Mouse (Mus musculus): ENCODE measurements around the gene Actr8.

The Actr8 gene

DNA sequence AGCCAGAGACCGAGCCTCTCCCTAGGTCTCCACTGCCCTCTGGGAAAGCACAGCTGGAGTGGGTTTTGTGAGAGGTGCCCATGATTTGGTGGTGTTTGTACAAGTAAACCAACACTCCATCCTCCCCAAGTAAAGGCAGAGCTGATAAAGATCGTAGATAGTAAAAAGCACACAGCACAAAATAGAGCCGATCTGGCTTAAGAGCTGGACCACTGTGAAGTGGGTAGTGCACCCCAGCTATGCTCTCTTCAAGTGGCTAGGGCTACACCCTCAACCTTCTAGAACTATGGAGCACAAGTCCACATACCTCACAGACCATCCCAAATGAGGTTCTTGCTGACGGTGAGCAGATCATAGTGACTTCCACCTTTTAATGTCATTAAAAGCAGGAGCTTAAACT, 61.3 kb downstream of the Actr8 start:
- no peak for DNase-seq (ENCODE audit: low read depth, low spot score)

DNA sequence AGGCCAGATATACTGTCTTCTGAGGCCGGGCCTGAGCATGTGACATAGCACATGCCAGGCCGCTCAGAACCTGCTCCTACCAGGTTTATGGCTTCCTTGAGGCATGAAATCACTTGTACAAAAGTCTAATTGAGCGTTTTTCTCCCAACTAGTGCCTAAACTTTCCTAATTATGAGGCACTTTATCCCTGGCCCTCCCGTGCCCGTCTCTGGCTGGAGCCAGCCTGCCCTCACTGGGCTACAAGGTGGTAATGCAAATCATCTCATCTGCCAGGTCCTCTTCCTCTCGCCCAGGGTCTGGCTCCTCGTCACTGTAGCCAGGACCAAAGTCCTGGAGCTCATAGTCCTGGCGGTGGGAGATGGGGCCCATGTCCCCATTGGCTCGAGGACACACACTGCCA, 63.7 kb downstream of the Actr8 start:
- DNase-seq (ENCODE audit: low read depth, low spot score), result no peak

DNA sequence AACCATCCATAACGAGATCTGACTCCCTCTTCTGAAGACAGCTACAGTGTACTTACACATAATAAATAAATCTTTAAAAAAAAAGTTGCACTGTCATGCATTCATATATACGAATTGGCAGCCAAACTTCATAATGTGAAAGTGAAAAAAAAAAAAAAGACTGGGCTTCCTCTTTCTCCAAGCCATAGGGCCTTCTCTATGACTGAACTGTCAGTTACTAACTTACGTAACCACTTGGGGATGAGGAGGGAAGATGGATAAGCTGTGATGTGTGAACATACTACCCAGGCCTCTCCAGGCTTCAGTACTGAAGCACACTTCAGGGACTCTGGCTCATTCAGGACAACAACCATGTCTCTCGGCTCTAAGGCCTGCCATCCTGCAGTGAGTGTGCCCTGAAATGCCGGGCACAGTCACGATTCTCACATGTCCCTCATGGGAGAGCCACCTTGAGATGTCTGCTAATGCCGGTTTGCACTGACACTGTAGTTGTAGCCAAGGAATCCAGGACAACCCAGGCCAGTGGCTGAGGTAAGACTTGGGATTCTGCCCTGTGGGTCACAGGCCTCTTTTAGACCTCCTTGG, 65.3 kb downstream of the Actr8 start:
- no peak for DNase-seq (ENCODE audit: low read depth, low spot score)

DNA sequence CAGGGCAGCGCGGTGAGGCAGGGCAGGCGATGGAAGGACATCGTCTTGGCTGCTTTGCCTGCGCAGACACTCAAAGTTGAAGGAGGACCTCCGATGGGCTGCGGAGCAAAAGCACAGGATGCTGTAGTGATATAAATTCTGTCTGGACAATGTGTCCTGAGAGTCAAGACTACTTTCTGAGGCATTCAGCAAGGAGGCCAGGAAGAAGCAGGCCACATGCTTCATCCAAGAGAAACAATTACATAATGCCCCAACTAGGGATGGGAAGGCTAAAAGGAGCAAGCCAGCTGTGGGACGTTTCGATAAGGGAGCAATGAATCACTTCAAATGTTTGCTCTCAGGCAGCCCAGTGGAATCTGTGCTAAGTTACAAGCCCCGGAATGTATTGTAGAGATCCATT, 67.1 kb downstream of the Actr8 start:
- no peak for DNase-seq (ENCODE audit: low read depth, low spot score)

DNA sequence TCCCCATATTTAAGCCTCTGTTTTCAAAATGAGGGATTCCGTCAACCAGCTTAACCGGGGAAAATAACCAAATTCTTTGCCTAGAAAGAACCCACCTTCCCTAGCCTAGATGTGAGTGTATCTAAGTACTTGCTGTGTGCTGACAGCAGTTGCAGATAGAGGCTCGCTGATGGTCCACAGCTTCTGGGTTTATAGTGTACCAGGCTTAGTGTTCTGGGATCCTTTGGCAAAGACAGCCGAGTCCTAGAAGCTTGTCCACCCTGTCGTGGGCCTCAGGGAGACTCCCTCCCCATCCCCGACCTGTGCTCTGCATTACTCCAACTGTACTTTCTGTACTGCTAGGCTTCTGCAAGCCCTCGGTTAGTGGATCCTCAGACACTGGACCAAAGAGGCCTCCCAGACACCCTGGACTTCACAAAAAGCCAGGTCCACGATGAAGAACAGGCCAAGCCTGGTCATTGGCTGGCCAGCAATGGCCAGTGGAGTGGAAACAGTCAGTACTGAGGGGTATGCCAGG, 67.6 kb downstream of the Actr8 start:
- no peak for DNase-seq (ENCODE audit: low read depth, low spot score)

DNA sequence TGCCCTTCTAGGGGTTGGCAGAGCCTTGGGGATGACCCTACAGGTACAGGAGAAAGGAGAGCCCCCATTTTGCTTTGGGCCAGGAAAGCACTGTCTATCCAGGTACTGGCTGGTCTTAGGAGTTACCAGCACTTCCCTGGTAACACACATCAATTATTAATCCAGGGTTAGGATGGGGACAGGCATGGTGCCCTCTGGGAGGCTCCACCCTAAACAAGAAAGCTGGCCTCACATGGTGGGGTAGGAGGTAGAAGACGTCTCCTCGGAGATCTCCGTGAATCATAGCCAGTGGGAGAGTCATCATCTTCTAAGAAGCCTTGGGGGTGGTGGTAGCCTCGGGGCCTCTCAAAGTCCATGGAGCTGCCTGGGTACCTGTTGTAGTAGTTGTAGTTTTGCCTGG, 68.8 kb downstream of the Actr8 start:
- no peak for DNase-seq (ENCODE audit: low read depth, low spot score)

DNA sequence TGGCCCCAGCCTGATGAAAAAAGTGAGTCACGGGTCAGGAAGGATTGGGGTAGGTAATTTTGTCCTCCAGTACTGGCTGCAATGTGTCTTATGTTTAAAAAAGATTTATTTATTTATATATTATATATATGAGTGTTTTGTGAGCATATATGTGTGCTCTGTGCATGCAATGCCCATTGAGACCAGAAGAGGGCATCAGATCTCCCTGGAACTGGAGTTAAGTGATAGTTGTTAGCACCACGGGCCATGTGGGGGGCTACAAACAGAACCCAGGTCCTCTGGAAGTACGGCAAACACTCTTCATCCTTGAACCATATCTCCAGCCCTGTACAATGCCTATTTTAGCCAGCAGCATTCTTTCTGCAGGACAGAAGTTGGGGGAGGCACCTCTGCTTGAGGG, 69.9 kb downstream of the Actr8 start:
- DNase-seq (ENCODE audit: low read depth, low spot score), result no peak

DNA sequence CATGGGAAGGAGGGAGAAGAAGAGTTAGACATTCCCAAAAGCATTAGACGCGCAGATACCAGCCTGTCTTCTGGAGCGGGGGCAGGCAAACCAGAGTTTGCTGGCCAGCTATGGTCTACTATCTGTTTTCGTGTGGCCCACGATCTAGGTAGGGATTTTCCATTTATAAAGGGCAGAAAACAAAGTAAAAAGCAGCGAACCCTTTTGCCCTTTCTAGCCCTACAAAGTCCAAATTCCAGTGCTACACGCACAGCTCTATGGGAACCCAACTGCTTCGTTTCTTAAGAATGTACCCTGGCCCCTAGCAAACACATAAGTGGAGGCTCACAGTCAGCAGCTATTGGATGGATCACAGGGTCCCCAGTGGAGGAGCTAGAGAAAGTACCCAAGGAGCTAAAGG, 72.1 kb downstream of the Actr8 start:
- no peak for DNase-seq (ENCODE audit: low read depth, low spot score)

DNA sequence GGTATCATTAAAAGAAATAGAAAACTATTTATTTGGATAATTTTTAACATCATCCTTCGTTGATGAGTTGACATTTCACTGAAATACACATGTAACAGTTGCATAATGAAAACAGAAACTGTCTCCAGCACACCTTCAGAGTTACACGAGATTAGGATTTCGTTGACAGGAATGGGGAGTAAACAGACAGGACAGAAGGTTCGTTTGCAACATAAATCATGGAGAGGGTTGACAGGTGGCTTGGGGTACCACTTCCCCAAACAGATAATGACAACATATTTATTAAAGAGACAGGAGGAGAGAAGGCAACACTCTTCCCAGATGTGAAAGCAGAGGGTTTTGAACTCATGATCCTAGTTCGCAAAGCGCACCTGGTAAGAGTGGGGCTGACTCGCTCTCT, 76.8 kb downstream of the Actr8 start:
- DNase-seq (ENCODE audit: low read depth, low spot score), result no peak
